Mouse (Mus musculus): ENCODE measurements around the gene Armc8.

DNA sequence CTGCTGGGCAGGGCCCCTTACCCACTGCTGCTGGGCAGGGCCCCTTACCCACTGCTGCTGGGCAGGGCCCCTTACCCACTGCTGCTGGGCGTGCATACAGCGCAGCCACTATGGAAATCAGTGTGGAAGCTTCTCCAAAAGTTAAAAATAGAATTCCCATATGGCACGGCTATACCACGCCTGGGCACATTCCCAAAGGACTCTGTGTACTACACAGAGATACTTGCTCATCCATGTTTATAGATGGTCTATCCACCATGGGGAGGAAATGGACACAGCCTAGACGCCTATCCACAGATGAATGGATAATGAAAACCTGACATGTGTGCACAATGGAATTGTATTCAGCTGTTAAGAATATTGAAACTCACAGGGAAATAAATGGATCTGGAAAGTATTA, 127.8 kb downstream of the Armc8 start:
- TF ChIP-seq CTCF (conservative IDR thresholded peaks at IDR 0.05; ENCODE audit: low read length) = no peak
- no peak for TF ChIP-seq NANOG (IDR thresholded peaks at IDR 0.05; ENCODE audit: borderline replicate concordance, low read length)
- TF ChIP-seq POU5F1 (IDR thresholded peaks at IDR 0.05; ENCODE audit: borderline replicate concordance, low read length) = no peak

Data from E14TG2a.4 (cell line).